Mouse (Mus musculus) kidney, adult 2 months (tissue): ENCODE measurements around the gene Epb41l3.

ENCODE experiments used
- CTCF ChIP-seq: fragments of 200-500 bp; conservative IDR thresholded peaks from 2 replicates; pipeline ENCODE4 v1.5.1; 2011; ENCODE audit warnings: low read depth, mild to moderate bottlenecking, control low read depth, low read length, moderate library complexity, mixed read lengths; ENCODE audit not compliant: insufficient read depth, insufficient read length
- POLR2A ChIP-seq: fragments of 200-500 bp; IDR thresholded peaks from one replicate; pipeline ENCODE4 v1.6.1; 2011; ENCODE audit warnings: low read depth, low read length, control low read depth

GRCm38 (mm10) chr17:69198805-69199204 is 123.3 kb downstream of the Epb41l3 start:
- no peak for TF ChIP-seq CTCF
- no peak for TF ChIP-seq POLR2A
